Mouse (Mus musculus) layer of hippocampus, adult 8-10 months (tissue): ENCODE measurements around the gene Trappc5. TPM values are rescaled to one million over a fixed set of nuclear protein-coding genes. Genes with fewer than 3 reads are reported as not detected.

ENCODE experiments used
- DNase-seq, 2 experiments: peaks; one replicate each; pipeline ENCODE4 v3.0.0; 2022; ENCODE audit warnings: low spot score in 2 of 2
- total RNA-seq, 4 experiments: library from RNA; stranded (reverse); gene quantifications; 2 replicates each; pipeline ENCODE4 v1.2.4; 2022

Gene Trappc5
- total RNA-seq = 10 to 100 TPM; 26.3 to 31.4 (median 28.6) TPM

- DNase-seq = peak; percentile 90 to 95
These were observed at the start of gene Trappc5 for GRCm38 (mm10) chr8:3676131-3676992. TSS of gene Trappc5 (plus strand) at chr8:3676299.

- no peak for DNase-seq
These were observed 49.1 kb upstream of the Trappc5 start for GRCm38 (mm10) chr8:3626971-3627370.

GRCm38 (mm10) chr8:3628014-3628413 is 48.1 kb upstream of the Trappc5 start:
- no peak for DNase-seq

GRCm38 (mm10) chr8:3630647-3631477 is 45.2 kb upstream of the Trappc5 start, which contains the start of gene Stxbp2:
TSS of gene Stxbp2 (plus strand) at chr8:3630955.
- DNase-seq = peak in 1 of 2 experiments; percentile 67

GRCm38 (mm10) chr8:3631478-3631875 is 44.6 kb upstream of the Trappc5 start:
- no peak for DNase-seq

GRCm38 (mm10) chr8:3645804-3646203 is 30.3 kb upstream of the Trappc5 start:
- no peak for DNase-seq

GRCm38 (mm10) chr8:3646824-3647531 is 29.1 kb upstream of the Trappc5 start:
- no peak for DNase-seq

- DNase-seq = no peak
These were observed 28.5 kb upstream of the Trappc5 start for GRCm38 (mm10) chr8:3647561-3647960.

- DNase-seq = no peak
These were observed 27.8 kb upstream of the Trappc5 start for GRCm38 (mm10) chr8:3648268-3648667.

GRCm38 (mm10) chr8:3648990-3649389 is 27.1 kb upstream of the Trappc5 start:
- DNase-seq = no peak

- no peak for DNase-seq
These were observed 23.3 kb upstream of the Trappc5 start for GRCm38 (mm10) chr8:3652845-3653244.

- DNase-seq = no peak
These were observed 21.2 kb upstream of the Trappc5 start for GRCm38 (mm10) chr8:3654726-3655508.

- no peak for DNase-seq
These were observed 20.6 kb upstream of the Trappc5 start, which contains the start of gene Retn for GRCm38 (mm10) chr8:3655526-3655925. TSS of gene Retn (plus strand) at chr8:3655770.

GRCm38 (mm10) chr8:3656725-3657381 is 19.2 kb upstream of the Trappc5 start:
- DNase-seq = no peak

GRCm38 (mm10) chr8:3660889-3661288 is 15.2 kb upstream of the Trappc5 start:
- no peak for DNase-seq

- no peak for DNase-seq
These were observed 11.7 kb upstream of the Trappc5 start for GRCm38 (mm10) chr8:3664405-3664804.

- DNase-seq = no peak
These were observed 10.6 kb upstream of the Trappc5 start, which contains the start of gene Mcemp1 for GRCm38 (mm10) chr8:3665507-3665906. TSS of gene Mcemp1 (plus strand) at chr8:3665754.

- DNase-seq = no peak
These were observed 5.7 kb upstream of the Trappc5 start for GRCm38 (mm10) chr8:3670388-3670787.

- DNase-seq = peak; percentile 86 to 92
These were observed 4.1 kb upstream of the Trappc5 start, which contains the start of gene Fcor for GRCm38 (mm10) chr8:3671980-3672491. TSS of gene Fcor (minus strand) at chr8:3672362.

GRCm38 (mm10) chr8:3674671-3675070 is 1.4 kb upstream of the Trappc5 start:
- DNase-seq = no peak
